Mouse (Mus musculus) stomach, embryonic 15.5 days (tissue): ENCODE measurements at regions not wholly inside any gene's neighbourhood (a gene's known extent, or its start where the extent isn't known, plus 50 kb on each side); places are given as distances from the start of the nearest gene placed in this dataset.

Experiments
- ATAC-seq: fragments of 200-750 bp; cut with Nextera tagmentation; 2 replicates; pipeline ENCODE4 v1.8.0; 2017; ENCODE audit warnings: low read depth, moderate number of reproducible peaks, moderate TSS enrichment; ENCODE audit not compliant: insufficient read depth, low FRiP score
- H3K27ac ChIP-seq: fragments of 300-500 bp; sonication (generic); 2 replicates; pipeline ENCODE4 v1.5.1; 2015; ENCODE audit warnings: mild to moderate bottlenecking, inconsistent platforms
- H3K27me3 ChIP-seq: fragments of 300-500 bp; sonication (generic); replicated peaks from 2 replicates; pipeline ENCODE4 v1.6.1; 2015; ENCODE audit warnings: inconsistent platforms
- H3K36me3 ChIP-seq: fragments of 300-500 bp; sonication (generic); 2 replicates; pipeline ENCODE4 v1.6.1; 2015; ENCODE audit warnings: inconsistent platforms
- H3K4me1 ChIP-seq: fragments of 300-500 bp; sonication (generic); 2 replicates; pipeline ENCODE4 v1.6.1; 2015; ENCODE audit warnings: inconsistent platforms
- H3K4me2 ChIP-seq: fragments of 300-500 bp; sonication (generic); 2 replicates; pipeline ENCODE4 v1.6.1; 2015; ENCODE audit warnings: mild to moderate bottlenecking, inconsistent platforms
- H3K4me3 ChIP-seq: fragments of 300-500 bp; sonication (generic); replicated peaks from 2 replicates; pipeline ENCODE4 v1.5.1; 2015; ENCODE audit warnings: inconsistent platforms
- H3K9ac ChIP-seq: fragments of 300-500 bp; sonication (generic); 2 replicates; pipeline ENCODE4 v1.6.1; 2015; ENCODE audit warnings: inconsistent platforms
- H3K9me3 ChIP-seq: fragments of 300-500 bp; sonication (generic); 2 replicates; pipeline ENCODE4 v1.6.1; 2016; ENCODE audit warnings: inconsistent platforms
- WGBS: fragments of 180-500 bp; shearing (Covaris S2); methylation state at CpG from one replicate; pipeline ENCODE4 v1.1.7; 2015; 5-methylcytosine and 5-hydroxymethylcytosine counted together

- Histone ChIP-seq H3K9me3 (no peaks in the 10 kb centered on the region), H3K36me3 (0 out of 2 replicates have a peak, but pooled peaks cover 3% of the 10 kb centered on the region), H3K4me1 (peaks cover 23% of the 10 kb centered on the region), H3K9ac (peak overlapping the region; percentile 94), H3K4me3 (peak overlapping the region; percentile 87), H3K27me3 (0 out of 2 replicates have a peak, but pooled peaks cover 3% of the 10 kb centered on the region), H3K27ac (peak overlapping the region; percentile 98), H3K4me2 (peak overlapping the region; percentile 87)
- WGBS: under 1% methylated on average over 55 of the region's 64 CpGs
- peak; percentile 50 for ATAC-seq
These were observed 64.5 kb upstream of the Ppara start for GRCm38 (mm10) chr15:85670176-85670788.

- Histone ChIP-seq H3K4me3 (peak overlapping the region; percentile 87), H3K9ac (peak overlapping the region; percentile 94), H3K4me2 (peak overlapping the region; percentile 87), H3K27ac (peak overlapping the region; percentile 98), H3K9me3 (no peaks in the 10 kb centered on the region), H3K27me3 (no peaks in the 10 kb centered on the region), H3K36me3 (0 out of 2 replicates have a peak, but pooled peaks cover 3% of the 10 kb centered on the region), H3K4me1 (peaks cover 27% of the 10 kb centered on the region)
- WGBS: under 1% methylated on average over 103 of the region's 141 CpGs
- ATAC-seq: peak; percentile 62
These were observed 63.7 kb upstream of the Ppara start for GRCm38 (mm10) chr15:85670789-85671700.

GRCm38 (mm10) chr15:85671701-85672191 lies 63.0 kb upstream of the Ppara start:
- Histone ChIP-seq H3K4me2 (peak overlapping the region; percentile 87), H3K9ac (peak overlapping the region; percentile 94), H3K27ac (peak overlapping the region; percentile 98), H3K27me3 (no peaks in the 10 kb centered on the region), H3K4me3 (peak overlapping the region; percentile 87), H3K4me1 (peaks cover 27% of the 10 kb centered on the region), H3K36me3 (0 out of 2 replicates have a peak, but pooled peaks cover 5% of the 10 kb centered on the region), H3K9me3 (no peaks in the 10 kb centered on the region)
- no peak for ATAC-seq
- WGBS: 3% methylated on average over 50 of the region's 50 CpGs

DNA sequence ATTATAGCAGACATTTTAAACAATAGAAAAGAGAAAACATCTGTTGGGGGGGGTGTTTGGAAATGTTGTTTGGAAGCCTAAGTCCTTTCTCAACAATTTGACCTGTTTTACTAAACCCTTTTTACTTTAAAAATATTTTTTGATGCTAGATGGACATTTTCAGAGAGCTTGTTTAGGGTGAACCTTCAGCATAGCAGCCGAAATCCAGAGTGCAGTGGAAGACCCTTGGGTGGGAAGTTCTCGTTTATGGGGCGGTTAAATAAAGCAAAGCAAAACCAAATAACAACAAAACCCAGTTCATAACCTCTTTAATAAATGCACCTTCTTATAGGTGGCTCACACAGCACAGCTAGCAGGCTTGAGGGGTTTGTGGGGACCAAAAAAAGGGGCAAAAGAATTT lies 62.4 kb upstream of the Ppara start:
- ATAC-seq: no peak
- peak overlapping the region; percentile 94; the same call in 1 of the 2 replicates for H3K9ac ChIP-seq
- no peaks in the 10 kb centered on the region for H3K9me3 ChIP-seq
- peak overlapping the region; percentile 87 for H3K4me2 ChIP-seq
- peaks cover 27% of the 10 kb centered on the region for H3K4me1 ChIP-seq
- H3K4me3 ChIP-seq: peak overlapping the region; percentile 87
- H3K27ac ChIP-seq: no peak overlapping the region
- H3K36me3 ChIP-seq: 0 out of 2 replicates have a peak, but pooled peaks cover 6% of the 10 kb centered on the region
- no peaks in the 10 kb centered on the region for H3K27me3 ChIP-seq
- 66% methylated on average over 3 of the region's 3 CpGs for WGBS

GRCm38 (mm10) chr15:85672931-85673330 lies 61.9 kb upstream of the Ppara start:
- Histone ChIP-seq H3K4me3 (peak overlapping the region; percentile 87), H3K9ac (peak overlapping the region; percentile 94; the same call in 1 of the 2 replicates), H3K27ac (no peak overlapping the region), H3K27me3 (no peaks in the 10 kb centered on the region), H3K4me1 (peaks cover 27% of the 10 kb centered on the region), H3K4me2 (peak overlapping the region; percentile 87), H3K36me3 (0 out of 2 replicates have a peak, but pooled peaks cover 6% of the 10 kb centered on the region), H3K9me3 (no peaks in the 10 kb centered on the region)
- no peak for ATAC-seq
- 62% methylated on average over 3 of the region's 3 CpGs for WGBS

DNA sequence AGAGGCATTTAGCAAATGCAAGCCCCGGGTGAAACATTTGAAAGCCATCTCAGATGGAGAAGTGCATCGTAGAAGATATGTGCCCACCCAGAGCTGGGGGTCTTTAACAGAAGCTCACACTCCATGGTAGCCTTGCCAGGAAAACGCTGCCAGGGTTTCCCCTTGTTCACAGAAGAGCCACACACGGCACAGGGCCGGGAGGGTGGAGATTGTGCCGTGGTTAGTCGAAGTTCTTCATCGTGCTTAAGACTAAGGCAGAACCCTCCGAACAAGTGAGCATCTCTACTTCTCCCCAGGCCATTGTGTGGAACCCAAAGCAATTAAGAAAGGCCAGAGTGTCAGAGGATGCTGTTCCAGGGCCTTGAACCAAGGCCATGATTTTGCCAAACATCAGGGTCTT lies 61.3 kb upstream of the Ppara start:
- ATAC-seq: no peak
- no peak overlapping the region for H3K9ac ChIP-seq
- H3K27ac ChIP-seq: no peak overlapping the region
- 74% methylated on average over 9 of the region's 9 CpGs for WGBS
- peaks cover 27% of the 10 kb centered on the region for H3K4me1 ChIP-seq
- peak overlapping the region; percentile 14; the same call in 1 of the 2 replicates for H3K4me3 ChIP-seq
- H3K27me3 ChIP-seq: no peaks in the 10 kb centered on the region
- H3K36me3 ChIP-seq: 0 out of 2 replicates have a peak, but pooled peaks cover 6% of the 10 kb centered on the region
- peak overlapping the region; percentile 87 for H3K4me2 ChIP-seq
- no peaks in the 10 kb centered on the region for H3K9me3 ChIP-seq

GRCm38 (mm10) chr15:85674191-85674984 lies 60.4 kb upstream of the Ppara start:
- H3K27me3 ChIP-seq: no peaks in the 10 kb centered on the region
- WGBS: 85% methylated on average over 9 of the region's 9 CpGs
- no peak overlapping the region for H3K9ac ChIP-seq
- H3K4me1 ChIP-seq: peaks cover 28% of the 10 kb centered on the region
- 0 out of 2 replicates have a peak, but pooled peaks cover 6% of the 10 kb centered on the region for H3K36me3 ChIP-seq
- H3K27ac ChIP-seq: no peak overlapping the region
- 0 out of 2 replicates have a peak overlapping the region, but pooled peaks have one; percentile 14 for H3K4me3 ChIP-seq
- H3K4me2 ChIP-seq: peak overlapping the region; percentile 87
- no peaks in the 10 kb centered on the region for H3K9me3 ChIP-seq
- no peak for ATAC-seq

DNA sequence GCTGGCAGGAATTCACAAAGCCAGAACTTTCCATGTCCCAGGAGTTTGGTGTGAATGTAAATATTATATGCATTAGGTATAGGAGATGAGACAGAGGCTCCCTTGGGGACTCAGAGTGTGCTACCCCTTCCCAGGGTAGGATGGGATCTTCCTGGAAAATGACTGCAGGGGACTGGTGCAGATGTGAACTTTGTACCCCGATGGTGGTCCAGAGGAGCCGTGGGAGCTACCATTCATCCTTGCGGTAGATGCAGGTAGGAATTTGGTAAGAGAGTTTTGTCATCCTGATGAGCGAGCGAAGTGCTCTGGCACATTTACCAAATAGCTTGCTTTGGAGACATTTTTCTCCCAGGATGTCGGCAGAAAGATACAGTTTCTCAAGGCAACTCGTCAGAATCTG lies 59.7 kb upstream of the Ppara start:
- no peak for ATAC-seq
- H3K36me3 ChIP-seq: 0 out of 2 replicates have a peak, but pooled peaks cover 6% of the 10 kb centered on the region
- no peak overlapping the region for H3K4me2 ChIP-seq
- no peak overlapping the region for H3K9ac ChIP-seq
- WGBS: 82% methylated on average over 7 of the region's 7 CpGs
- H3K4me3 ChIP-seq: no peak overlapping the region
- no peak overlapping the region for H3K27ac ChIP-seq
- H3K9me3 ChIP-seq: no peaks in the 10 kb centered on the region
- H3K4me1 ChIP-seq: peaks cover 26% of the 10 kb centered on the region
- H3K27me3 ChIP-seq: no peaks in the 10 kb centered on the region

GRCm38 (mm10) chr15:85675736-85676135 lies 59.0 kb upstream of the Ppara start:
- H3K4me2 ChIP-seq: no peak overlapping the region
- H3K27me3 ChIP-seq: no peaks in the 10 kb centered on the region
- H3K4me3 ChIP-seq: no peak overlapping the region
- H3K9me3 ChIP-seq: no peaks in the 10 kb centered on the region
- 0 out of 2 replicates have a peak, but pooled peaks cover 6% of the 10 kb centered on the region for H3K36me3 ChIP-seq
- peaks cover 30% of the 10 kb centered on the region for H3K4me1 ChIP-seq
- no peak overlapping the region for H3K27ac ChIP-seq
- ATAC-seq: no peak
- no peak overlapping the region for H3K9ac ChIP-seq
- 64% methylated on average over 5 of the region's 5 CpGs for WGBS

GRCm38 (mm10) chr15:85676156-85676555 lies 58.6 kb upstream of the Ppara start:
- H3K36me3 ChIP-seq: 0 out of 2 replicates have a peak, but pooled peaks cover 6% of the 10 kb centered on the region
- H3K4me1 ChIP-seq: peaks cover 33% of the 10 kb centered on the region
- no peak overlapping the region for H3K9ac ChIP-seq
- H3K4me2 ChIP-seq: no peak overlapping the region
- H3K4me3 ChIP-seq: no peak overlapping the region
- ATAC-seq: no peak
- no peaks in the 10 kb centered on the region for H3K27me3 ChIP-seq
- H3K27ac ChIP-seq: no peak overlapping the region
- H3K9me3 ChIP-seq: no peaks in the 10 kb centered on the region
- WGBS: 82% methylated on average over 3 of the region's 3 CpGs

GRCm38 (mm10) chr15:85676871-85677270 lies 57.9 kb upstream of the Ppara start:
- Histone ChIP-seq H3K4me1 (peaks cover 33% of the 10 kb centered on the region), H3K36me3 (0 out of 2 replicates have a peak, but pooled peaks cover 6% of the 10 kb centered on the region), H3K27ac (no peak overlapping the region), H3K4me2 (no peak overlapping the region), H3K27me3 (no peaks in the 10 kb centered on the region), H3K9ac (no peak overlapping the region), H3K4me3 (no peak overlapping the region), H3K9me3 (no peaks in the 10 kb centered on the region)
- 69% methylated on average over 10 of the region's 10 CpGs for WGBS
- ATAC-seq: no peak
